Mouse (Mus musculus) limb, embryonic 13.5 days (tissue): ENCODE results near the gene Pdcd4. TPM values are rescaled to one million over a fixed set of nuclear protein-coding genes. Genes with fewer than 3 reads are reported as not detected.
A peak's percentile ranks its signal among the peaks of the same experiment; 100 is the strongest.
"Not testable (repeated sequence)": the region's sequence is repeated elsewhere in the genome, so short reads cannot be mapped to it uniquely, and the experiment has no call there.

ENCODE experiments used
- ATAC-seq: fragments of 200-750 bp; cut with Nextera tagmentation; 2 replicates; pipeline ENCODE4 v1.8.0; 2017; ENCODE audit warnings: low read depth, moderate number of reproducible peaks, moderate TSS enrichment; ENCODE audit not compliant: low FRiP score
- H3K27ac ChIP-seq: fragments of 300-500 bp; sonication (generic); 2 replicates; pipeline ENCODE4 v1.5.1; 2015; ENCODE audit warnings: inconsistent platforms, mild to moderate bottlenecking, moderate library complexity
- H3K27me3 ChIP-seq: fragments of 300-500 bp; sonication (generic); 2 replicates; pipeline ENCODE4 v1.6.1; 2015; ENCODE audit warnings: mild to moderate bottlenecking, inconsistent platforms
- H3K36me3 ChIP-seq: fragments of 300-500 bp; sonication (generic); 2 replicates; pipeline ENCODE4 v1.6.1; 2015; ENCODE audit warnings: inconsistent platforms, mild to moderate bottlenecking, moderate library complexity
- H3K4me1 ChIP-seq: fragments of 300-500 bp; sonication (generic); 2 replicates; pipeline ENCODE4 v1.6.1; 2015; ENCODE audit warnings: inconsistent platforms
- H3K4me2 ChIP-seq: fragments of 300-500 bp; sonication (generic); replicated peaks from 2 replicates; pipeline ENCODE4 v1.6.1; 2015; ENCODE audit warnings: inconsistent platforms, mild to moderate bottlenecking, moderate library complexity
- H3K4me3 ChIP-seq: fragments of 300-500 bp; sonication (generic); 2 replicates; pipeline ENCODE4 v1.5.1; 2015; ENCODE audit warnings: moderate library complexity, mild to moderate bottlenecking, inconsistent platforms
- H3K9ac ChIP-seq: fragments of 300-500 bp; sonication (generic); 2 replicates; pipeline ENCODE4 v1.6.1; 2015; ENCODE audit warnings: mild to moderate bottlenecking, inconsistent platforms
- H3K9me3 ChIP-seq: fragments of 300-500 bp; sonication (generic); 2 replicates; pipeline ENCODE4 v1.6.1; 2016; ENCODE audit warnings: inconsistent platforms
- WGBS: fragments of 180-500 bp; shearing (Covaris S2); methylation state at CpG from one replicate; pipeline ENCODE4 v1.1.7; 2015; 5-methylcytosine and 5-hydroxymethylcytosine counted together
- polyA plus RNA-seq: library from polyadenylated mRNA; unstranded; fragments of >200 nt; fragmentation: Nextera tagmentation; extraction: Ambion mirVana; gene quantifications from 2 replicates; pipeline ENCODE4 v1.2.1, GENCODE M21; 2015

Pdcd4 gene
- polyA plus RNA-seq, 1 experiment from 2014 or later: 119 TPM

DNA sequence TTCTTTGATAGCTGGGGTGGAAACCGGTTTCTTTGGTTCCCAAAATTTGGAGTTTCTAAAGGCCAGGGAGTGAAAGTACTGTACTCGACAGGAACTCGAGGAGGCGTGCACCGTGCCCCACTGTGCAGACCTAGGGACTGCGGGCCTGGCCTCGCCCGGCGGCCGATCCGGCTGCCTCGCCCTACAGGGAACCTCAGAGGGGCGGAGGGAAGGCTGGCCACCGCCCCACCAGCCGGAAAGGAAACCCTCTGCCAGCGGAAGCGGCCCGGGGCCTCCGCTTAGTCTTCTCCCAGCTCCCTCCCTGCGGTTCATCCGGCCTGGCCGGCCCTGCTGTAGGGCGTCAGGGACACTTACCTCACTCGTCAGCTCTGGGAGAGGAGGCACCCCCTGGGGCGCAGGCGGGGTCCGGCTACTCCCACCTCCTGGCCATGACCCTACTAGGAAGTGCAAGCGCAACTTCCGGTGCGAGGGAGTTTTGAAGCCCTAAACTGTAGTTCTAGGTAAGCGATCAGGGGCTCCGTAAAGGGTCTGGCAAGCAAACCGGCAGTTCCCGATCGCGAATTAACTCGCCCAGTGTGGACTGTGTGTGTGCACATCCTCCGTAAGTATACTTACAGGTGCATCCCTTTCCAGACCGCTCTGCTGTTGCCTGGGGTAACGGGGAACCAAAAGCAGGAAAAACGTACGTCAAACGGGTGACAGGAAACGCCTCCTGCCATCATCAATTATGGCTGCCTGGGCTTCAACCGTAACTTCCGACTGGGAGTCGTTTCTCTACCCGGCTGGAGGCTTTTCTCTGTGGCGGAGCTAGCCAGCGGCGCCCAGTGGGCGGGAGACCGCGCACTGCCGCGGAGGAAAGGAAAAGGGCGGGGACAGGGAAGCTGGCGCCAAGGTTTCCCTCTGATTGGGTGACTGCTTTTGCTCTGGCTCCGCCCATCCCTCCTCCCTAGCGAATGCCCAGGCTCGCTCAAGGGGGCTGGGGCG is 52.1 kb downstream of the Pdcd4 start, which contains the start of the genes Shoc2 and Bbip1:
Gene Shoc2, plus strand, starts transcription at position 505 of the 984 bp plus-strand sequence.
Gene Bbip1, minus strand, starts transcription at position 826 of the 984 bp plus-strand sequence.
- ATAC-seq: peak; percentile 95
- Histone ChIP-seq H3K27me3 (no peaks in the 10 kb centered on the region), H3K36me3 (peaks cover 4% of the 10 kb centered on the region), H3K9me3 (no peaks in the 10 kb centered on the region), H3K4me3 (peak within 1 kb of the TSS; percentile 95), H3K9ac (peak within 1 kb of the TSS; percentile 97), H3K4me1 (peaks cover 17% of the 10 kb centered on the region), H3K27ac (peak within 1 kb of the TSS; percentile 98), H3K4me2 (peak within 1 kb of the TSS; percentile 75)
- WGBS: 0% methylated on average over 57 of the region's 62 CpGs

DNA sequence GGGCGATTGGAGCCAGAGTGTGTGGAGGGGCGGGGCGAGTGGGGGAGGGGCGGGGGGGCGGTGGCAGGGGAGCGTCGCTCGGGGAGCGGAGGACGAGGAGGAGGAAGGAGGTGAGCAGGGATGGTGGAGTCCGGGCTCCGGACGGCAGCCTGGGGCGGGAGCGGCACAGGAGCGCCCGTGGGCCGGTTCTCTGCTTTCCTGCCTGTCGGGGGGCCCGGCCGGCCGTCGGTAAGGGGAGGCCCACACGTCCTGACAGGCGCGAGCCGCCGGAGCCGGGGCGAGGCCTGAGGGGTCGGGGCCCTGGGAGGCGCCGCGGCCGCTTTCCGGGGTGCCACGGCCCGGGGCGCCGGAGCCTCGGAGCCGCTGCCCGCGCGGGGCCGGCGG is 52.7 kb downstream of the Pdcd4 start:
- H3K9ac ChIP-seq: peak overlapping the region; percentile 97
- peak overlapping the region; percentile 95 for H3K4me3 ChIP-seq
- no peaks in the 10 kb centered on the region for H3K9me3 ChIP-seq
- H3K36me3 ChIP-seq: no peaks in the 10 kb centered on the region; the same call in 1 of the 2 replicates
- peak overlapping the region; percentile 75 for H3K4me2 ChIP-seq
- H3K27ac ChIP-seq: peak overlapping the region; percentile 96
- ATAC-seq: no peak
- WGBS: 0% methylated on average over 11 of the region's 47 CpGs
- H3K4me1 ChIP-seq: peaks cover 17% of the 10 kb centered on the region
- no peaks in the 10 kb centered on the region for H3K27me3 ChIP-seq

DNA sequence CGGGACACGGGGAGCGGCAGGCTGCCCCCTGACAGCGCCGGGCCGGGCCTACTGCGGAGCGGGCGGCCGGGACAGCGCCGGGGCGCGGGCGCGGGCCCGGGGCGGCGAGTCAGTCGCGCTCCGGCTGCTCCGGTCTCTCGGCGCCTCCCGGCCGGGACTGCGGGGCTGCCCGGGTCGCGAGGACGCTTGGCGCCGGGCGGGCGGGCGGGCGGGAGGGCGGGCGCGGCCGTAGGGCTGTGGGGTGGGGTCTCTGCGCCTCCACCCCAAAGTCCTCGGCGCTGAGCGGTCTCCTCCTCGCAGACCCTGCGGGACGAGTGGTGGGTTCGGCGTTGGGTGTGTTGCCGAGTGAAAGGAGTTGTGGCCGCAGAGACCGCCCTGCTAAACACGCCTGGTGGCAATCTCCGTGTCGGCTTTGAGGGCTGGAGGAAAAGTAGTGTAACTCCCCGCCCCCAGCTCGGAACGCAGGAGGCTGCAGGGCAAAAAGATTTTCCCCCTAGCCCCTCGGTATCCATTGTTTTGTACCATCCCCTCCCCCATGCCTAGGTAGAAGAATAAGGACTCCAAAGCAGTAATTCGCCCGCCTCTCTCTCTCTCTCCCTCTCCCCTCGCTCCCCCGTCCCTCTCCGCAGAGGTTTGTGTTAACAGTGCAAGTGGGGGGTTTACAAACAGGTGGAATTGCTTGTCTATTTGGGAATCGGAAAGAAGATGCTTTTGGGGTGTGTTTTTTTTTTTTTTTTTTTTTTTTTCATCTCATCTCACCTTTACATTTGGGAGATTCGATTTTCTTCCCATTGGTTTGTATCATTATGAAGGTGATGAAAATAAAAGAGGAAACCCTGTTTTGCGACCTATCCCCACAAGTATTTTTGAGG is 53.4 kb downstream of the Pdcd4 start:
- Histone ChIP-seq H3K27ac (peak overlapping the region; percentile 96), H3K27me3 (no peaks in the 10 kb centered on the region), H3K4me3 (peak overlapping the region; percentile 95), H3K9ac (peak overlapping the region; percentile 97), H3K9me3 (no peaks in the 10 kb centered on the region), H3K4me1 (peaks cover 17% of the 10 kb centered on the region), H3K36me3 (no peaks in the 10 kb centered on the region; the same call in 1 of the 2 replicates), H3K4me2 (peak overlapping the region; percentile 75)
- WGBS: under 1% methylated on average over 29 of the region's 69 CpGs
- peak; percentile 12 for ATAC-seq

DNA sequence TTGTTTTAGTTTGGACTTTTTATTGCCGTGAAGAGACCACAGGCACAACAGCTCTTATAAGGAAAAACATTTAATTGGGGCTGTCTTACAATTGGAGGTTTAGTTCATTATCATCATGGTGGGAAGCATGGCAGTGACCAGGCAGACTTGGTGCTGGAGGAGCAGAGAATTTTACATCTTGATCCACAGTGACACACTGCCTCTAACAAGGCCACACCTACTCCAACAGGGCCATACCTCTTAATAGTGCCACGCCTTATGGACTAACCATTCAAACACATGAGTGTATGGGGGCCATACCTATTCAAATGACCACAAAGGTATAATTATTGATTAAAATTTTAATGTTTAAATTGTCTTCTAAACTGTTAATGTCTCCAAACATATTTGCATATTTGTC is 65.5 kb downstream of the Pdcd4 start:
- no peak for ATAC-seq
- H3K4me1 ChIP-seq: peaks cover 8% of the 10 kb centered on the region
- H3K27ac ChIP-seq: no peak overlapping the region
- H3K27me3 ChIP-seq: no peaks in the 10 kb centered on the region
- no peak overlapping the region for H3K4me3 ChIP-seq
- no peaks in the 10 kb centered on the region for H3K36me3 ChIP-seq
- H3K9ac ChIP-seq: no peak overlapping the region
- WGBS: 96% methylated on average over 2 of the region's 2 CpGs
- H3K9me3 ChIP-seq: no peaks in the 10 kb centered on the region
- no peak overlapping the region for H3K4me2 ChIP-seq

DNA sequence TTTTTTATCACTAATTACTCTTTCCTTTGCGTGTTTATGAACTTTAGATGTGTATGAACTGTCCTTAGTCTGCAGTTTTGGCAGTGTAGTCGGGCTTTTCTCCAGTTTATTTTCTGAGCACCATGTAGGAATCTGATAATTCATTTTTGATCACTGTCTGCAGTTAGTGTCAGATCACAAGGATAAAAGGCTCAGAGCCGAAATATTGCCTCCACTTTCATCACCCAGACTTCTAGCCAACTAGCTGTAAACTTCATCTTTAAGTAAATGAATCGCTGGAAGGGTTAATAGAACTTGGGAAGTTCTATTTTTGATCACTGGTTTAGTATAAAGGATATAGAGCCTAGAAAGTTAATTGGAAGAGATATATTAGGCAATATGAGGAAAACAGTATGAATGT is 70.5 kb downstream of the Pdcd4 start:
- Histone ChIP-seq H3K27me3 (no peaks in the 10 kb centered on the region), H3K27ac (no peak overlapping the region), H3K4me1 (no peaks in the 10 kb centered on the region), H3K4me3 (no peak overlapping the region), H3K4me2 (no peak overlapping the region), H3K36me3 (no peaks in the 10 kb centered on the region), H3K9me3 (no peaks in the 10 kb centered on the region), H3K9ac (no peak overlapping the region)
- WGBS: 90% methylated on average over 4 of the region's 4 CpGs
- ATAC-seq: no peak

DNA sequence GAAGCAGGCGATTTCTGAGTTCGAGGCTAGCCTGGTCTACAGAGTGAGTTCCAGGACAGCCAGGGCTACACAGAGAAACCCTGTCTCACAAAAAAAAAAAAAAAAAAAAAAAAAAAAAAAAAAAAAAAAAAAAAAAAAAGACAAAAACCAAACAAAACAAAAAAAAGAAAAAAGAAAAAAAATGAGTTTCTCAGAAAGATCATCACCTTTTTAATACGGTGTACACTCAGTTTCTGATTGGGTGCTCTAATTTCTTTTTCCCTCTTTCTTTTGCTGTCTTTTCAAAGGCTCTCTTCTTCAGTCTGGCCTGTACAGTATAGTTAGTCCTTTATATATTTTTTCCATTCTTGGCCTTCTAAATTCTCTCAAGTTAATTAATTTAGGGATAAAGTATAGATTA is 72.3 kb downstream of the Pdcd4 start:
- 95% methylated on average over 3 of the region's 3 CpGs for WGBS
- H3K27ac ChIP-seq, H3K4me2 ChIP-seq, H3K27me3 ChIP-seq, H3K9ac ChIP-seq, ATAC-seq, H3K4me1 ChIP-seq, H3K36me3 ChIP-seq, H3K9me3 ChIP-seq, H3K4me3 ChIP-seq: not testable (repeated sequence)

DNA sequence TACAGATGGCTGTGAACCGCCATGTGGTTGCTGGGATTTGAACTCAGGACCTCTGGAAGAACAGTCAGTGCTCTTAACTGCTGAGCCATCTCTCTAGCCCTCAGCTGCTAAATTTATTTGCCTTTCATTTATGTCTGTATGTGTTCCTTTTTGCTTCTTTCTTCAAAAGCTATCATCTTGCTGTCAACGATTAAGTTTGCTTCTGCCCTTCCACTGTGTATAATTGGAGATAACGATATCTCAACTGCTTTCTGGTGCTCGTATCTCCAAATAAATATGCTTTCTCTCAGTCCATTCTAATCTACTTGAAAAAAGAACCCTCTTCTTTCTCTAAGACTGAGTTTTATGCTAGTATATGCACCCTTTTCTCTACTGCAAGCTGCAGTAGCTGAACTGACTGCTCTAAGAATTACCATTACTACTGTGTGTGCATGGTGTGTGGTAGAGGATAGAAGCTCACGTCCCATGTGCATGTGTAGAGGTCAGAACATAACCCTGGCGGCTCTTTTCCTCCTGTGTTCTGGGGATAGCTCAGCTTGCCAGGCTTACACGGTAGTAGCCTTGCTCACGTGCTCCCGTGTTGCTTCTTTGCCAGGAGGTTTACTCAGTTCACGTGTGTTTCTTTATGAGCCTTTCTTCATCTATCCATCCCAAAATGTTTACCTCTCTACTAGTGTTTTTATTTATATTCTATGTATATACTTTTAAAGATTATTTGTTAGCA is 73.0 kb downstream of the Pdcd4 start:
- Histone ChIP-seq H3K4me2 (no peak overlapping the region), H3K36me3 (no peaks in the 10 kb centered on the region), H3K4me3 (no peak overlapping the region), H3K4me1 (no peaks in the 10 kb centered on the region), H3K9me3 (no peaks in the 10 kb centered on the region), H3K27me3 (no peaks in the 10 kb centered on the region), H3K27ac (no peak overlapping the region), H3K9ac (no peak overlapping the region)
- ATAC-seq: no peak
- WGBS: 90% methylated on average over 10 of the region's 10 CpGs

DNA sequence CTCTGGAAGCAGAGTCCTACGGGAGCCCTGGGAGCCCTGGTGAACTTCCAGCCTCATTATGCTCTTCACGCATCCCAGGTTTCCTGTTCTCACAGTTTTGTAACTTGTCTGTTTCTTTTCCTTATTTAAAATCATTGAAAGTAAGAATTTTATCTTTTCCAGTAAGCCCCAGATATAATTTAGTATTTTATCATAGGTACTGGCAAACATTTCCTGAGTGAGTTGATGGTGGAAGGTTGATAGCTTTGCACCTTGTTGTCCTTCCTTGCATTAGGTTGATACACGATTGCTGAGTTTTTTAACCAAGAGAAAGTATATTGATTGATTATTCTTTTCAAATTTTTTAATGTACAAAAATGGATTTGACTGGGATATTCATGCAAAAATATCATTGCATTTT is 77.2 kb downstream of the Pdcd4 start:
- Histone ChIP-seq H3K4me3 (no peak overlapping the region), H3K27ac (no peak overlapping the region), H3K4me2 (no peak overlapping the region), H3K9me3 (no peaks in the 10 kb centered on the region), H3K9ac (no peak overlapping the region), H3K27me3 (no peaks in the 10 kb centered on the region), H3K36me3 (no peaks in the 10 kb centered on the region), H3K4me1 (peaks cover 6% of the 10 kb centered on the region; the same call in 1 of the 2 replicates)
- no peak for ATAC-seq
- WGBS: 89% methylated on average over 3 of the region's 3 CpGs

DNA sequence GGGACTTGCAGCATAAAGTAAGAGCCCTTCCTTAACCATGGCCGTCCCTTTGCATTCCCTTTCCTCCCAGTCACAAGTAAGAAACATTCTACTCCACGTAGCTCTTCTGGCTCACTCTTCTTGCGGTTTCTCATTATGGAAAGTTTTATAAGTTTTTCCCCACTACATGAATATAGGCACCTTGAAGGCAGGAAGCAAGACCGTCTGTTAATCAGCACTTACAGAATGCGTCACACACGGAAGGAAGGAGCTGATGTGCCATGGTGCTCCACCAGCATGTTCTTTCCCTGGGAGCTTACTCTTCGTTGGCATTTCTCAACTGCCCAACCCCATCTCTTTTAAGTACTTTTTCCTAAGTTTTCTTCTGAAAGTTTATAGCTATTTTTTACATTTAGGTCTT is 79.9 kb downstream of the Pdcd4 start:
- ATAC-seq: no peak
- H3K9me3 ChIP-seq: peaks cover 5% of the 10 kb centered on the region; the same call in 1 of the 2 replicates
- H3K36me3 ChIP-seq: peaks cover 6% of the 10 kb centered on the region
- H3K27ac ChIP-seq: no peak overlapping the region; the same call in 1 of the 2 replicates
- H3K4me1 ChIP-seq: peaks cover 6% of the 10 kb centered on the region; the same call in 1 of the 2 replicates
- H3K9ac ChIP-seq: no peak overlapping the region
- no peak overlapping the region for H3K4me3 ChIP-seq
- H3K4me2 ChIP-seq: no peak overlapping the region
- WGBS: 65% methylated on average over 7 of the region's 7 CpGs
- no peaks in the 10 kb centered on the region for H3K27me3 ChIP-seq

DNA sequence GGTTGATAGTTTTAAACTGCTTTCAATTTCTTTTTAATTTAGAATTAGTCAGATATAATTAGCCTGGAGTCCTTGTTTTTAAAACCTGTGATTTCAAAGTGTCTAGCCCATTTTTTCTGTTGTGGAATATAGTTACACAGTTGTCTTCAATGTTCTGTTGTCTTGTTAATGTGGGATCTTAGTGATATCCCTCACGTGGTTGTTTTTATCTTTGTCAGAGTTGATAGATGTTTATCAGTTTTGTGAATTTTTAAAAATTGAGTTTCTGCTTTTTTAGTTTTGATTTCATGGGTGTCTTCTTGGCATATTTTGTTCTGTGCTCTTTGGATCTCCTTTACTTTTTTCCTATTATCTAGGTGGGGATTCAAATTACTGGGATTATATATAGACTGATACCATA is 81.6 kb downstream of the Pdcd4 start:
- Histone ChIP-seq H3K36me3 (peaks cover 13% of the 10 kb centered on the region), H3K9me3 (peaks cover 9% of the 10 kb centered on the region; the same call in 1 of the 2 replicates), H3K4me3 (no peak overlapping the region), H3K4me1 (peaks cover 6% of the 10 kb centered on the region; the same call in 1 of the 2 replicates), H3K9ac (no peak overlapping the region), H3K27ac (no peak overlapping the region), H3K27me3 (no peaks in the 10 kb centered on the region), H3K4me2 (no peak overlapping the region)
- 88% methylated on average over 1 of the region's 1 CpGs for WGBS
- no peak for ATAC-seq
